Mouse (Mus musculus) embryo, embryonic 10.5 days (tissue): ENCODE measurements around the gene Btg2.

ENCODE experiments used
- DNase-seq: peaks from one replicate; pipeline ENCODE4 v3.0.0-alpha.2; 2015; ENCODE audit warnings: low spot score

The Btg2 gene

DNA sequence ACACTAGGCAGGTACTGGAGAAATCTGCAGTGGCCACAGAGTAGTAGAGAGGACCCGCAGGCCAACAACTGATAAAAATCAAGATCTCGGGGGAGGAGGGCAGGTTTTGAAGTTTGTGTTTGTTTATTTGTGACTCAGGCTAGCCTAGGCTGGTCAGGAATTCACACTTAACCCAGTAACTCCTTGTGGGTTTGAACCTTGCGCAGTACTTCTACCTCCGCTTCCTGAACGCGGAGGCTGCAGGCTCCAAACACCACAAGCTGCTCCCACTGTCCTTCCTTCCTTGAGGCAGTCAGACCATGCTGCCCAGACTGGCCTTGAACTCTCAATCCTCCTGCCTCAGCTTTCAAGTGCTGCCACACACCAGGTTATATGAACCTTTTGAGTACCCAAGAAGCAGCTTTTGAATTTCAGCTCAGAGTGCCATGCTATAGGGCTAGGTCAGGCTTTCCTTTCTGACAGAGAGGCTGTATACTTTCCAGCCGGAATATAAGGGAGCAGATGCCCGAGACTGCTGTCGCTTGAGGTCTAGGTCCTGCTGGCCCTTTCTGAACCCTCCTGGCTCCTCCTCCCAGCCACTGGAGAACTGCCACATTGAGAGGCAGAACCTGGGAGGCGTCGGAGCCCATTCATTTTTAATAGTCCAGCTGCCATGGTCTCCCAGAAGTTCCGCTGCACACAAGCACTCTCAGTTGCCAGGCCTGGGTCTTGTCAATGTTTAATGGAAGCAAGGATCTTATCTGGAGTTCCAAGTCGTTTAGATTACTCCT lies 19.2 kb upstream of the Btg2 start:
- DNase-seq, result peak; percentile 24

DNA sequence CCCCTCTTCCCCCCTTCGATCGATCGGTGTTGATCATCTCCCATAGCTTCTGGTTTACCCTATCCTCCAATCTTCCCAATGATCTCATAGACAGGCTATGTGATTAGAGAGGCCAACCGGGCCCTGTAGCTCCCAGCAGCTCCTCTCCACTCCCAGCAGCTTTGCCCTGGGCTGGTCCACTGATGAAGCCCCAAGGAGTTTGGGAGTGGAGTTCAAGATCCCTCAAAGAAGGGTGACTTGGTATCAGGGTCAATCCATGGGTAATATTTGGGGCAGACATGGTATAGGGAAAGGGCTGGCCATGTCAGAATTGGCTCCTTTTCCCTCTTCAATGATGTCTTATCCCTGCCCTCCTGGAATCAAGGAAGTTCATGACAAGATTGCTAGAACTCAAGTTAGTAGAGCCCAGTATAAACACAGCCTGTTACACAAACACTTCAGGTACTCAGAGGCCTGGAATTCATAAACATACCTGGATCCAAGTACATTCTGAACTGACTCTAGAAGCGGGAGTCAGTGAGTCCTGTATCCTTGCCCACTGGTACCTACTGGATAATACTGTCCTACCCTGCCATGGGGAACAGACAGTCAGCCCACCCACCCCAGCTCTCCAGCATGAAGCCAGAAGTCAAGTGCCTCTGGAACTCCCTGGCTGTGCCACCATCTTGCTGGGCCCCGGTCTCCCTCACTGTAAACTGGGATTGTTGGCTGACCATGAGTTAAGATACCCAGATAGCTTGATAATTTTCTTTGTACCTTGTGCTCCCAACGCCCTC lies 18.3 kb upstream of the Btg2 start:
- DNase-seq, result no peak

DNA sequence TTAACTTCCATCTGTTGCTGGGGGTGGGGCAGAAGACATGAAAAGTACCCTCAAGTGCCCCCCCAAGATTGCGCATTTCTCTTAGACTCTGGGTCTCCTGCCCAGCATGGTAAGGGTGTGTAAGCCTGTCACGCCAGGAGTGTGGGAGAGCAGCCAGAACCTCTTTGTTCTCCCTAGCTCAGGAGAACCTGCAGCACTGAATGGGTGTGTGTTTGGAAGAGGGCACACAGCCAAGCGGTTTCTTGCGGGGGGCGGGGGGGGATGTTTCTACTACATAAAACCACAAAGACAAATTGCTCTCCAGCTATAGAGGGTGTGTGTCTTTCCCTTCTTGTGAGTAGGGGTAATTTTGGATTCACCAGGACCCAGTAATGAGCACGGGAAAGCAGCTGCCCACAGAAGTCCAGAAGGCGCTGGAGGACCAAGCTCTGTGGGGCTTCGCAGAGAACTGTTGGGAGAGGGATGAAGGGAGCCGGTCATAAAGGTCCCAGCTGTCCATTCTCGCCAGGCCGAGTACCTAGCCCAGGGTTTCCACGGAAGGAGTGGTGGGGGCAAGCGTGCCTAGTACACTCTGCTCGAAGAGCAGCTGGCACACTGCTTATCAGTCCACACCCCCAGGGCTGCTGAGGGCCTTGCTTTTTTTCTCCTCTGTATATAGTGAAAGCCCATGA lies 17.5 kb upstream of the Btg2 start:
- no peak for DNase-seq

DNA sequence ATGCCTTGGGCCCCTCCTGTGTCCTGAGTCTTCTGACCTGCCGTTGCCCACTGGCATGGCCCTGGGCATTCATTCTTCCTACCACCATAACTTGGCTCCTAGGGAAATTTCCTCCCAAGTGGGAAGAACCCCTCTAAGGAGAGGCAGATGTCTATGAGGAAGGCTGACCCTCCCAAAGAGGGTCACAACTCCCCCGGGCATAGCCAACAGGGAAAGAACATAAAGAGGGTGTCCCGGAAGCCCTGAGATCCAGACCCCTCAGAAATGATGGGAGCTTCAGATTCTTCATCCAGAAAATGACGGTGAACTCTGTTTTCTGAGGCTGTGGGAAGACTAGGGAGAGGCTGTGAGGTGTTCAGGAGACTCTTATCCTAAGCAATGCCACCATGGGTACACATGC lies 16.8 kb upstream of the Btg2 start:
- DNase-seq, result no peak

DNA sequence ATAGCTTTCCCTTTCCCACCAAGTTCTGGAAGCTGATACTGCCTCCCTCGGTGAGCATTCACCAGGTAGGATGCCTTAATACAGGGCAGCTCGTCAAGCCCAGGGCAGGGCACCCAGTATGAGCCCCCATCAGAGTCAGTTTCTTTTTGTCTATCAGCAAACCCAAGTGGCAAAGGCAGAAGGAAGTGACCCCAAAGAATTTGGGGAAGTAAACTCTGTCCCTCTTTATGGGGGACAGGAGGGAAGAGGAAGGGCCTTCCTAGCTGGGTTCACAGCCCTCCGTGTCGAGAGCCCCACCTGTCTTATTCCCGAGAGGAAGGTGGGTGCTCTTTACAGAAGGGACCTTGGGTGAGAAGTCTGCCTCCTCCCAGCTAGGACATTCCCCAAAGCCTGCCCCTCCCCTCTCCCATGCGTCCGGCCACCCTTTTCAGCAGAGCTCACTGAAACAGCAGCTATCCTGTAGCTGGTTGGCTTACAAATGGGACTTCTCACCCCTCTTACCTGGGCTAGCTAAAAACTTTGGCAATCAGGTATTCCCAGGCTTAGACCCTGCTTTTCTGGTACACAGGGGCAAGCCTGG lies 16.2 kb upstream of the Btg2 start:
- DNase-seq, result no peak

DNA sequence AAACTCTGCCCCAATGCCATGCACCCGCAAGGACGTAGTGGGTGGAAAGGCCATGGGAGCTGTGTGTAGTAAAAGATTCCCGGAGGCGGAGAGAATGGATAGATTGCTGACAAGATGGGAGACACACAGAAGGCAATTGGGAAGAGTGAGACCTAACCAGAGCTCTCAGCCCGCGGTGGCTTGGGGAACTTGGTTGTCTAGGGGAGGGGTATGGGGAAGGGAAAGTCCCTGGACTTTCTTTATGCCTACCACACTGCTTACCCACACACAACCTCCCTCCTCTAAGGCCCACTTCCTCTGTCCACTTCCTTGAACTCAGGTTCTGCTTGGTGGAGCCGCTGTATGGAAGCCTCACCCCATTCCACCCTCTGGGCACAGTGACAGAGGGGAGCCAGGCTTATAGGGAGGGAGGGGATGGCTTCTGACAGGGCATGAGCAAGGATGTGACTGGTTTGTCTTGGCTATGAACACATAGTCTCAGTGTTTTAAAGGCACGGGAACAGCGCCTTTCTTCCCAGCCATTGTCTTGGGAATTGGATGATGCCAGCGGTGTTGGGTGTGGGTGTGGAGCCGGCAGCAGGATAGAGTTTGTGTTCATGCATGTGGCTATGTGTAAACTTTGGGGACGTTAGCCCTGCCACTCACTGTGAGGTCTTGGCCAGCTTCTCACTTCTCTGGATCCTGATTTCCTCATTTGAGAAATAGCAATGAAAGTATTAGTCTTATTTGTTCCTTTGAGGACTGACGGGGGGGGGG lies 15.0 kb upstream of the Btg2 start:
- DNase-seq, result no peak

DNA sequence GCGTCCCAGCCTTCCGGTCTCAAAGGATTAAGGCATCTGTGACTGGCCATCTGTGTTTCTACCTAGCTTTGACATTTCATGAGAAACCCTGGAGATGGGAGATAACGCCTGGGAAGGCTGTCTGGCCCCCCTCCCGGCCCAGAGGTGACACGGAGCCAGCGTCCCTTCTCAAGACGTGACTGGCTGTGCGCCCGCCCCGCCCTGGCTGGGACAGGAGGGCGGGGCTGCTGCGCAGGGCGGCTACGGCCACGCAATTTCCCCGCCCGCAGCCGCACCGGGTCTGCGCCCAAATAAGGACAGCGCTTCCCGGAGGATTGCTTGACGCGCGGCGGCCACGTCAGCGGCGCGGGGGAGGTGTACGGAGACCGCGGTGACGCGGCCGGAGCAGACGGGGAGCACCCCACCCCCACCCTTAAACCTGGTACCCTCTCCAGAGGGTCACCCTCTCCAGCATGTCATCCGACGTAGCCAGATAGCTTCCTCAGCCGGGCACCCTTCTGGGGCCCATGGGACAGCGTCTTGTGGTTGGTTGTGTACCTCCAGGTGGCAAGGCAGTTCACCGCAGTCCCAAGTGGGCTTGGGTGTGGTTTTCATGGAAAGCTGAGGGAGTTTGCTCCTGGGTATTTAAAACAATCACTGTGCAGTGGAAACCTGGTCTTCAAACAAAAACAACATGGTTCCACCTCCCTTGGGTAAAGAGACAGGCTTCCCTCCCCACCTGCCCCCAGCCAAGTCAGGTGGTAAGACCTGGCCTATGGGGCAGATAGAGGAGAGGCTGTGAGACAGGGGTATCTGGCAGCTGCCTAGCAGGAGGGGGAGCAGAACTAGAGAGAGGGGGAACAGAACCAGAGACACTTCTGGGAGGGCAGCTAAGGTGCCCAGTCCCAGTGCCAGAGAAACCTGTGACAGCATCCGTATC lies 14.2 kb upstream of the Btg2 start:
- peak; percentile 91 for DNase-seq

DNA sequence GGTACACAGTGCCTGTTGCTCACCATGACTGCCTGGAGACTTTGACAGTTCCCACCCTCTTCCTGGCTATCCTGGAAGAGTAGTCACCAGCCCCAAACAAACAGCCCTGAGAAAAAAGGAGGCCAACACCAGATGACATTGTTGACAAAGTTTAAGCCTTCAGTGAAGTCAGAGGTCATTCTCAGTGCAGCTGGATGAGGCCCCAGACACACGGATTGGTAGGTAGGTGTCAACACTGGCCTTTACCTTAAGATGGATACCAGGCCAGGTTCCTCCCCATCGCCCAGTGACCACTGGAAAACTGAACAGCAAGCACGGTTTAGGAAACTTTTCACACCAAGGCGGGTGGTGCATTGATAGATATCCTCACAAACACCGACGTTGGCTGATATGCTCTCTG lies 13.4 kb upstream of the Btg2 start:
- no peak for DNase-seq

DNA sequence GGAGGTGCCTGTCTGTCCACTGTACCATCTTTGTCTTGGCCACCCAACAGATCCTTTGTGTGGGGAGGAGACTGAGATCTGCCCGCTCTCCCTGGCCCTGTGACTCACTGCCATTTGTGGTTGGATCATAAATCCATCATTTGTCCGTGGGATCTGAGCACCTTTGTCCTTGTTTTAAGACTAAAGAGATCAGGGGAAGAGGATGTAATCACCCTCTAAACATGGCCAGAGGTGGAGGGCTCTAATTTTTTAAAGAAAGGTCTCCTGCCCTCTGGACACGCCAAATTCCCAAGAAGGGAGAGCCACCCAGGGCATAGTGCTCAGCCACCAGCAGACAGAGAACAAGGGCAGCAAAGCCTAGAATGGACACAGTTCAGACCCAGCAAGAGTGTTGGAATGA lies 12.9 kb upstream of the Btg2 start:
- no peak for DNase-seq

DNA sequence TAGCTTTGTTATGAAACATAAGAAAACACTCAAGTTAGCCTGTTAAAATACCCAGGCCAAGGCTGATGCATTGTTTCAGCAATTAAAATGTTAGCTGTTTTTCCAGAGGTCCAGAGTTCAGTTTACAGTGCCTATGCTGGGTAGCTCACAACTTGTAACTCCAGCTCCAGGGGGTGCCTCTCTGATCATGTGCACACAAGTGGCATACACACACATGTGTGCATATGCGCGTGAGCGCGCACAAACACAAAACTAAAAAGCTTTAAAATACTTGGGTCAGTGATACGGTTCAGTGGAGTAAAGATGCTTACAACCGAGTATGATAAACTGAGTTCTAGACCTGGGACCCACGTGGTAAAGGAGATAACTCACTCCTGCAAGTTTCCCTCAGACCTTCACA lies 10.2 kb upstream of the Btg2 start:
- no peak for DNase-seq

DNA sequence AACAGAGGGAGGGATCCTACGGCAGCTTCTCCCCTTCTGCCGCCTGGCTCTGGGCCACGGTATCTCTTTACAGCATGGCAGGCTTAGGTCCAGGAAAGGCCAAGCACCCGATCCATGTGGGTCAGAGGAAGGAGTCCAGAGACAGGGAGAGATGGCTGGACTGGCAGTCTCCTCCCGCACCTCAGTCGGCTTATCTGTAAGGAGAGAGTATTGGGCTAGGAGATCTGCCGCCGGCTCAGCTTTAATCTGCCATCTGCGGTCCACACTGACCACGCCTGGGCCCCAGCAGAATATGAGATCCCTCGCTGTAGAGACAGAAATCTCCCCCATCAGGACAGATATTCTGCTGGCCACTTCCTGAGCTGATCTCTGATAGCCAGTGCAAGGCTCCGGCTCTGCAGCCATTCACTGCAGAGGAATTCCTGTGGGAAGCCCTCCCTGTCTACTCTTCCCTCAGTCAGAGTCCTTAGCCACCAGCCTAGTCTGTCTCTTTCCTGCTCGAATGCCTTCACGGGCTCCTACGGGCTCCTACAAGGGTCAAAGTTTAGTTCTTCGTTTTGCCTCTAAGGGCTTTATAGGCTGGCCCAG lies 8.0 kb upstream of the Btg2 start:
- DNase-seq, result no peak

DNA sequence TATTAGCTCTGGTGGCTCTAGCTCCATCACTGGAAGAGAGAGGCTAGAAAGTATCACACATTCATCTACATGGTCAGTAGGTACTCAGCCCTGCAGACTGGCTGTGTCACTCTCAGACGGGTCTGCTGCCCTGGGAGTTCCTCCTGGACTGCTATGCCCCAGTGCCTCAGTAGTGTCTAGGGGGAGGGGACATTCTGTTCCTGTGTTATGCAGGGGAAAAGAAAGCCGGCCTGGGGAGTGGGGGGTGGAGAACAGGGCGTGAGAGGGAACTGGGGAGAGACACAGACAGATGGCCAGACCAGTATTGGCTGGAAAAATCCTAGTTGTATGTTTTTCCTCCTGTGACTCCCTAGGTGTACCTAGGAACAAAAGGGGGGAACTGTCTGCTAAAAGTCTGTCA lies 7.1 kb upstream of the Btg2 start:
- no peak for DNase-seq

DNA sequence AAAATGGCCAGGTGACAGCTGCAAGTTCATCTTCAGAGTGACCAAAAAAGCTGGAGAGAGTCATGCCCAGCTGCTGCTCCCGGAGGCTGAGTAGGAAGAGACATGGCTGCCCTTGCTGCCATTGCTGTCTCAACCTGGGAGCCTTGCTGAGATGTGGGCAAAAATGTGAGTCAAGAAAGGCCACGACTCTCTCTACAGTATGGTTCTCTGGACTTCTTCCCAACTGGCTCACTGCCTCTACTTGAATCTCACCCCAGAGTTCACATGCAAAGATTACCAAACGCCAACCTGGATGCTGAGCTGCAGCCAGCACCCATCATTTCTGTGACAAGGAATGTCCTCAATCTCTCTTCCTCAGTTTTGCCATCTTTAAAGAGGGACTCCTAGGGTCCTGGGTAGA lies 5.2 kb upstream of the Btg2 start:
- DNase-seq, result no peak

DNA sequence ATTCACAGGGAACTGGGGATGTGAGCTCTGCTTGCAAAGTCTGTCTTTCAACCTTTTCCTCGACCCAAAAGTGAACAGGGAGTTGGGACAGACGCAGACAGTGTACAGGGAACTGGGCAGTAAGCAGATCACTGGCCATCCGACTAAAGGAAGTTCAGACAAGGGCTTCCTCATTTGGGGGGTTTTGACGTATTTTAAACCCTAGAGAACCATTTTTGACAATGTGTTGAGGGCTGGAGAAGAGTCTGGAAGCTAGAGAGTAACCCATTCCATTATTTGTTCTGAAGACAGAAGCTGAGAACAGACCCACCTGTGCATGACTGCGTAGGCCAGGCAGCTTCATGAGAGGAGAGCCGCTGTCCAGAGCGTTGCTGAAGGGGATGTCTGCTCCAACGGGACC lies 4.8 kb upstream of the Btg2 start:
- DNase-seq, result no peak

DNA sequence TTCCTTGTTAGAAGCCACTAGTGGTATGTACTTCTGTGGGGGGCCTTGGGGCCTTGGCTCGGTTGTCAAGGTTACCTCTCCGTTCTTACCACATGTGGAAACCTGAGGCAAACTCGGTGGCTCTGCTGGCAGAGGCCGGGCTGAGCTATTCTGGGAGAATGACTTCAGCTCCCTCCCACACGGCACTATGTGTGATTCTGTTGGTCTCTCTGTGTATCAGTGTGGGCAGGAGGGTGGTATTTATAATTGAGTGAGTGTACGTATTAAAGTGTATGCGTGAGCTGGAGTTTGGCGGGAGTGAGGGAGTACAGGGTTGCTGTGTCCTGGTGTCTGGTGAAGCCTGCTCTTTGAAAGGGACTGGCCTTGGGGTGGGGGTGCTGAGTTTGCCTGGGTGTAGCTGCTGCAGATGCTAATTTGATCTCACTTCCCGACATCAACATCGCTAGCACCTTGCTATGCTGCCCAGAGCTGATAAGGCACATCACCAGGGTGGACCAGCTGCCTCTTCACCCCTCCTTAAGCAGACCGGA lies 4.1 kb upstream of the Btg2 start:
- DNase-seq, result no peak

DNA sequence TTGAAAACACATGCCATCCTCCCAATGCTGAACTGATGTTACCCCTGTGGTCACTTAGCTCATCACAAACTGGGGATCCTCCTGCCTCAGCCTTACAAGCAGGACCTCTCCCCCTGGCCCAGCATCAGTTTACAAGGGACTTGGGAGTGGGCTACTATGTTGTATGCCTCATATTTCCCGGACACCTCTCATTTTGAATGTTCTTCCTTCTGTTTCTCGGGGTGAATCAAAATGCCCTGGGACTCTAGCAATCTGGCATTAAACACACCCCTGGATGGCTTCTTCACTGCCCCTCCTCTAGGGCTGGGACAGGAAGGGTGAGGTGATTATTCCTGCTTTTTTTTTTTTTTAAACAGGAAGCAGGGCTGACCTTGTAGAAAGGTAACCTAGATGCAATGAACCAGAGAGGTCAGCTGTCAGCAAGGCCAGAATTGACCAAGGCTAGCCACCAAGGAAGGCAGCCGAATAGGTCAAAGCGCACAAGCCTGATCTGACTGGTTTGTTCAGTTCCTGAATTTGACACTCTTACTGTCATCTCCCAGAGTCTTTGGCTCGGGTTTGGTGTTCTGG lies 2.0 kb upstream of the Btg2 start:
- DNase-seq, result no peak

DNA sequence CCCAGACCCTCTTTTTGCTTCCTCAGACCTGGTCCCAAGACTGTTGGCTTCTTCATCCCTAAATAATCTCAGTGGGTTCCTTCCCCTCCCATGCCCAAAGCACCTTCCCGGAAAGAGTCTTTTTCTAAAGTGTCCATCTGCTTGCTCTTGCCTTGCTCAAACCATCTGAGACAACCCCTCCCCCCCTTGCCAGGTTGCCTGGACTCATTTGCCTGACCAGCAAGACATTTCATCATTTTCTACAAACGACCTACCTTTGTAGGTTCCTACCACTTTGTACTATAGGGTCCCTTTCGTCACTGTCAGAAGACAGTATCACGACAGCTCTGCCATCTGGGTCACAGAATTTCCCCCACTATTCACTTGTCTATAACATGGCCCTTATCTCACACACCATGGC lies 1.5 kb upstream of the Btg2 start:
- no peak for DNase-seq

DNA sequence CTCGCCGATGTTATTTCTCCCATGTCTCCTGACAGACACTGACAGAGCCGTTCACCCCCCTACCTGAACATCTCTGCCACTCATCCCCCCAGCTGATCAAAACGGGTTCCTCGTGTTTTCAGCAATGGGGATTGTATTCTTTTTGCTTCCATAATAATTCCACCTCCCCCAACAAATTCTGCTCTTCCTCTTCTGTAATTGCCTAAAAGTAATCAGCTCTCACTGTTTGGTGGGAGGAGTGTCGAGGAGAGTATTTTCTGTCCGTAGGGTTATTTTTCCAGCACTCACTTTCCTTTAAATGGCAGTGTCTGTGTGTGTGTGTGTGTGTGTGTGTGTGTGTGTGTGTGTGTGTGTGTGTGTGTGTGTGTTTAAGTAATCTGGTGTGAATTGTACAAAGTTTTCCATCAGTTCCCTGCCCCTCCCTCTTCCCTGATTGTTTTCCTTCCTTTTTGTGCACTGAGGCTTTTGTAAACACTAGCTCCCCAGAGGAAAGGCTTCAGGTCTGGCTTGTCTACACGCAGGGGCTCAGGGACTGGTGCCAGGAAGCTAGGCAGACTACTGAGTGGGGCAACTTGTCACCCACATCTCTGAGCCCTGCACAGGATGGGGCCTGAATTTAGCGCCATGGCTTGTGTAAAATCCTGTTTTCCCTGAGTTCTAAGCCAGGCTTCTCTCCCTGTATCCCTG lies 700 bp upstream of the Btg2 start:
- peak; percentile 46 for DNase-seq

DNA sequence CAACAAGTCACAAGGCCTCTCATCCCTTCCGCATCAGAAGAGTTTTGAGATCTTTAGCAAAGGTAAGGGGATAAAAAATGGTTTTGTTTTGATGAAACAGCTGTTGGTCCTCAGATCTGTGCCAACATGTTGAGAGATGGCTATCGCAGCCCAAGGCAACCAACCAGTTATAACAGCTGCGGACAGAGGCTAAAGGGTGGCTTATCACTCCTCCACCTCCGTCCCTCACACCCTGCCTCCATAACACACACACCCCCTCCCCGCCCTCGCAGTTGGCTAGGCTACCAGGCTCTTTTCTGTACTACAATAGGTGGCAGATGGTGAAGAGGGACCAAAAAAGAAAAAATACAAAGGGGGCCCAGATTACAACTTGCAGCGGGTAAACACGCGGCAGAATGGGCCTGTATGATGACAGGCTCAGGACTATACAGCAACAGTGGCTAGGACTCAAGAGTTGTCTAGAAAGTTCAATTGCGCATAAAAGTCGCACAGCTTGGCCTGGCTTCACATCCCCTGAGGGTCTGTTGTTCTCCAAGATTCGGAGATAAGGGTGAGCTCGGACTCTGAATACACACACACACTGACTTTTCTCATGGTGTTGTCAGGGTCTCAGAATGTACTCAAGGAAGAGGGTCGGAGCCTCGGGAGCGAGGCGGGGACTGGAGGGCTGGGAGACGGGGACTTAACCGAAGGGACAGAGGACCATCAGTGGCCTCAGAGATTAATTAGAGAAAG lies 692 bp downstream of the Btg2 start:
- DNase-seq, result peak; percentile 56
